15 mouse cellular contexts compared by ENCODE assay signal in genomic region chr1:185657286-185657685, GRCm38 (mm10).
"Had no signal": no experiment of that assay in that cellular context is flagged by ENCODE, and none has a peak within 500 bp of the region (broad histone marks: within the 10 kb centered on the region; RNA-seq: fewer than 3 reads in every experiment).

No protein-coding gene starts in this region.

- H3K4me3 ChIP-seq: neural tube, embryonic 15.5 days; stomach, embryonic 15.5 days had no signal

- H3K27ac ChIP-seq: neural tube, embryonic 15.5 days; stomach, embryonic 15.5 days; stomach, postnatal 0 days had no signal

- H3K4me1 ChIP-seq: neural tube, embryonic 15.5 days; stomach, embryonic 15.5 days had no signal

- H3K36me3 ChIP-seq: neural tube, embryonic 15.5 days; stomach, embryonic 15.5 days had no signal

- H3K9me3 ChIP-seq: neural tube, embryonic 15.5 days; stomach, embryonic 15.5 days had no signal

- H3K27me3 ChIP-seq: neural tube, embryonic 15.5 days; stomach, embryonic 15.5 days had no signal

- DNase-seq: retina, postnatal 1 day; right cerebral cortex, adult 18-20 months; right cerebral cortex, postnatal 14 days; right cerebral cortex, postnatal 25 days; right cerebral cortex, postnatal 4 days; spleen, adult 18-20 months; thymus, adult 18-20 months; thymus, adult 2 months; thymus, postnatal 14 days; thymus, postnatal 25 days; thymus, postnatal 36 days; thymus, postnatal 4 days had no signal
